Mouse (Mus musculus): ENCODE measurements around the gene Ccnk. TPM values are rescaled to one million over a fixed set of nuclear protein-coding genes. Genes with fewer than 3 reads are reported as not detected.

Gene Ccnk
- total RNA-seq, 2 experiments from 2014 or later, result 35.5 to 36.4 TPM

- DNase-seq (ENCODE audit: low spot score in 2 of 2), result peak in 1 of 2 experiments; percentile 54
Measured at GRCm38 (mm10) chr12:108244778-108245177, 65.4 kb downstream of the Ccnk start.

DNA sequence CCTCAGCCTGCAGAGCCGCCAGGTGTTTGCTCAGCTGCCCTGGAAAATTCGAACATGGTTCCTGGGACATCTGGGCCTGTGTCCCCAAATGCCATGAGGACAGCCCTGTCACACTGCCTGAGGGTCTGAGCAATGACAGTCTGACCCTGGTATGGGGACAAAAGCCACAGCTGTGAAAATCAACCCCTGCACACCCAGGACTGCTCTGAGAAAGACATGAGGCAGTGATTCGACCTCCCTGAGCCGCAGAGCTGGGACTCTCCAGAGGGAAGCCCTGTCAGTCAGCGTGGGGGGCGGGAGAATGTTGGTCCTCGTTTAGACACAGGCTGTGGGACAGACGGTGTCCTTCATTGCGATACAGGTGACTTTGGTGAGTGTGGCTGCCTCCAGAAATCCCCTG, 66.2 kb downstream of the Ccnk start:
- DNase-seq (ENCODE audit: low spot score in 2 of 2), result no peak

- no peak for DNase-seq (ENCODE audit: low spot score in 2 of 2)
Measured at GRCm38 (mm10) chr12:108246759-108247500, 67.6 kb downstream of the Ccnk start.

DNA sequence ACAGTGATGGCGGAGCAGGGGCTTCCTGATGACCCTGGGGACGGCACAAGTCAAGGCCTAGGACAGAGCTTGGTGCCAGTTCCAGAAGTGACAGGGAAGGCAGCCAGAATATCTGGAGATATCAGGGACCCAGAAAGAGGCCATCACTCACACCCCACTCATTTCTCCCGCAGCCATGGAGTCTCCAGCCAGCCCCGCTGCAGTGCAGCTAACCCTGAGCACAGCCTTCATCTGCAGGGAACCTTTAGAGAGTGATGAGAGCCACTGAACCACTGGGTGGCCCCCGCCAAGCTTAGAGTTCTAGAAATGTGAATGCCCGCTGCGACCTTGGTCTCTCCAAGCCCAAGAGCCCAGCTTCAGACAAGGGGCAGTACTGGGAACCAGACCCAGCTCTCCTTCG, 69.6 kb downstream of the Ccnk start:
- no peak for DNase-seq (ENCODE audit: low spot score in 2 of 2)

DNA sequence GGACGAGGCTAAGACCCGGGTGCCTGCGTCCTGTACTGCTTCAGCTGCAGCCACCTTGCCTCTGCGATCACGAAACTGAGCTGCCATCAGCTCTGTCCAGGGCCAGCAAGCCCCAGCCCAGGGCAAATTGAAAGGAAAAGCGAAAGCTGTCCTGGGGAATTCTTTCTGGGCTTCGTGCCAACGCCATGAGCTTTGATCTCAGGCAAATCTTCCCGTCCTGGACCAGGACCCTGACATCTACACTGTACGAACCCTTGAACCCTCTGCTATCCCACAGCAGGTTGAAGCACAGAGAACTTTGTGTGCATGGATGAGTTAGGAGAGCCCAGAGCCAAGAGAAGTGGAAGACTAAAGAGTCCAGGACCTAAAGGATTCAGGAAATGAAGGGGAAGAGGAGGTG, 70.1 kb downstream of the Ccnk start:
- DNase-seq (ENCODE audit: low spot score in 2 of 2), result peak in 1 of 2 experiments; percentile 44

GRCm38 (mm10) chr12:108251034-108251792, 71.8 kb downstream of the Ccnk start:
- no peak for DNase-seq (ENCODE audit: low spot score in 2 of 2)

GRCm38 (mm10) chr12:108251825-108252542, 72.6 kb downstream of the Ccnk start:
- no peak for DNase-seq (ENCODE audit: low spot score in 2 of 2)

Other genes with a start within 250 kb of the Ccnk start
- under 1 TPM; 0.54 to 0.56 TPM for gene Bcl11b, start 176.0 kb upstream of the Ccnk start, total RNA-seq (2021)
- gene Setd3, start 265 bp upstream of the Ccnk start, total RNA-seq (2021), result 100 to 1,000 TPM in 1 of 2 experiments, 10 to 100 TPM in 1; 98.9 to 107 TPM
- gene Ccdc85c, start 95.8 kb downstream of the Ccnk start, total RNA-seq (2021), result 1 to 10 TPM; 7.3 to 8.4 TPM
- gene Hhipl1, start 126.7 kb downstream of the Ccnk start, total RNA-seq (2021), result 1 to 10 TPM in 1 of 2 experiments, under 1 TPM in 1; 0.74 to 1.0 TPM
- gene Cyp46a1, start 154.8 kb downstream of the Ccnk start, total RNA-seq (2021), result 1 to 10 TPM; 1.9 to 2.4 TPM
- gene Eml1, start 191.4 kb downstream of the Ccnk start, total RNA-seq (2021), result 100 to 1,000 TPM; 103 to 112 TPM

All from gastrocnemius, postnatal 4 days (tissue).